Comparison of ENCODE assay signal across 18 mouse cellular contexts in the genomic region with DNA sequence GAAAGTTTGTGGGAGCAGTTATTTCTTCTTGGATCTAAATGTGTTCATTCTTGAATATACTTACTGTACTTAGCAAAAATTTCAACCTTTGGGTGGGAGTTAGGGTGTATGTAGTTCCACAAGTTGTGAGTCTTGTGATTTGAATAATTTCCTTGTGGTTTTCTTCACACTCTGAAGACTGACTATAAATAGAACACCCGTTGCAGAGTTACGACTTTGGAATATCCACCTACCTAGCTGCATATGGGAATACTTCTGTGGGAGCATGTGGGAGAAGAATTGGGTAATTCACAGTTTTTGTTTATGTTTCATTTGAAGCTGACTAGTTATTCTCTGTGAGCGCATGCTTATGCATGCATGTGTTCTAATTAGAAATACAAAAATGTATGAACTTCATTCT.
"Had no signal": no experiment of that assay in that cellular context is flagged by ENCODE, and none has a peak within 500 bp of the region (broad histone marks: within the 10 kb centered on the region; RNA-seq: fewer than 3 reads in every experiment).

No protein-coding gene starts in this region.

- H3K9me3 ChIP-seq: kidney, embryonic 15.5 days; midbrain, embryonic 12.5 days; midbrain, embryonic 15.5 days; neural tube, embryonic 12.5 days; neural tube, embryonic 15.5 days had no signal

- DNase-seq: kidney, adult 8-10 months; kidney, postnatal 10 days; kidney, postnatal 36 days; left cerebral cortex, postnatal 4 days; liver, postnatal 0 days; lung, embryonic 14.5 days; thymus, adult 2 months; thymus, postnatal 14 days; thymus, postnatal 4 days had no signal

- H3K27me3 ChIP-seq: kidney, embryonic 15.5 days; midbrain, embryonic 12.5 days; midbrain, embryonic 15.5 days; neural tube, embryonic 12.5 days; neural tube, embryonic 15.5 days had no signal

- H3K36me3 ChIP-seq: kidney, embryonic 15.5 days; midbrain, embryonic 12.5 days; midbrain, embryonic 15.5 days; neural tube, embryonic 12.5 days; neural tube, embryonic 15.5 days had no signal

- H3K9ac ChIP-seq: kidney, embryonic 15.5 days; liver, embryonic 14.5 days; liver, postnatal 0 days; lung, embryonic 14.5 days; midbrain, embryonic 12.5 days; midbrain, embryonic 15.5 days; neural tube, embryonic 12.5 days; neural tube, embryonic 15.5 days had no signal

- H3K27ac ChIP-seq: kidney, embryonic 15.5 days; liver, embryonic 14.5 days; macrophage; midbrain, embryonic 12.5 days; midbrain, embryonic 15.5 days; neural tube, embryonic 12.5 days; neural tube, embryonic 15.5 days had no signal

- ATAC-seq: liver, postnatal 0 days; lung, postnatal 0 days; midbrain, embryonic 15.5 days had no signal

- H3K4me3 ChIP-seq: kidney, embryonic 15.5 days; midbrain, embryonic 12.5 days; midbrain, embryonic 15.5 days; neural tube, embryonic 12.5 days; neural tube, embryonic 15.5 days had no signal

- H3K4me2 ChIP-seq: kidney, embryonic 15.5 days; liver, embryonic 11.5 days; lung, embryonic 14.5 days; midbrain, embryonic 12.5 days; midbrain, embryonic 15.5 days; neural tube, embryonic 12.5 days; neural tube, embryonic 15.5 days had no signal
